Mouse (Mus musculus): Measurements from ENCODE around the gene Olfr169.
"Not testable (repeated sequence)": the region's sequence is repeated elsewhere in the genome, so short reads cannot be mapped to it uniquely, and the experiment has no call there.

Gene Olfr169

DNA sequence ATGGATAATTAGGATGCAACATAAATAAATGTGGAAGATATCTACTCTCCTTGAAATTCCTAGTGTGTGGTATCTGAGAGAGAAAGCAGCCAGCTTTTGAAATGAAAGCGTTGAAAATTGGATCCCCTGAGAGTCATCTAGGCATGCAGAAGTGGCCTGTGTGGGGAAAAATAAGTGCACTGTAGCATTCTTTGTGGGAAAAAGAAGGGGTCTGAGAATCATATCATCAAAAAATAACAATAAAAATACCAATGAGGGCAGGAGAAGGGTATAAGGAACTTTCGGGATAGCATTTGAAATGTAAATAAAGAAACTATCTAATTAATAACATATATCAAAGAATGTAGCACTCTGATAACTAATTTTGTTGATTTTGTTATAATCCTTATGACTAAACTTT is at the start of gene Olfr169:
Gene Olfr169, minus strand, starts transcription at position 101 of the 400 bp plus-strand sequence.
- DNase-seq (ENCODE audit: low spot score), result not testable (repeated sequence)

DNA sequence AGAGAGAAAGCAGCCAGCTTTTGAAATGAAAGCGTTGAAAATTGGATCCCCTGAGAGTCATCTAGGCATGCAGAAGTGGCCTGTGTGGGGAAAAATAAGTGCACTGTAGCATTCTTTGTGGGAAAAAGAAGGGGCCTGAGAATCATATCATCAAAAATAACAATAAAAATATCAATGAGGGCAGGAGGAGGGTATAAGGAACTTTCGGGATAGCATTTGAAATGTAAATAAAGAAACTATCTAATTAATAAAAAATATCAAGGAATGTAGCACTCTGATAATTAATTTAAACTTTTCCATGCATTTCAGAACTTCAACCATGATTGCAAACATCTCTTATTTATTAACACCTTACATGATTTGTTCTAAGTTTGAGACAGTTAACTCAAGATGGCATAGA is 40.2 kb upstream of the Olfr169 start, which contains the start of gene Olfr170:
Gene Olfr170, minus strand, starts transcription at position 101 of the 400 bp plus-strand sequence.
- DNase-seq (ENCODE audit: low spot score), result not testable (repeated sequence)

- no peak for DNase-seq (ENCODE audit: low spot score)
Observed at GRCm38 (mm10) chr16:19603166-19603565, 31.6 kb upstream of the Olfr169 start.

DNA sequence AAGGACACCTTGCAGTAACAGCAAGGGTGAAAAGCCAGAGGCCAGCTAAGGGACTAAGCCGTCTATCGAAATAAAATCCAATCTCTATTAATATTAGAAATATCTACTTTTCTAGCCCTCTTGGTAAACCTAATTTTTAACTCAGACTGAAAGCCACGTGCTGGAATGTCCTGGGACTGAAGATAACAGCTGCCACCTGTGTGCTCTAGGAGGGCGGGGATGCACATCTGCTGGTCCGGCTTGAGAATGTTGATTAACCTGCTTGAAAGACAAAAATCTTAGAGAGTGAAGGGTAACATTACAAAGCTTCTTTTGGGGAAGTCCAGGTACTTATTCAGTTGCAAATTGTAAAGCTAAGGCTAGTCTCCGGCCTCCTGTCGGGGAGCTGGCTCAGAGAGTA is 18.2 kb downstream of the Olfr169 start:
- not testable (repeated sequence) for DNase-seq (ENCODE audit: low spot score)

GRCm38 (mm10) chr16:19552246-19552645 is 19.4 kb downstream of the Olfr169 start:
- not testable (repeated sequence) for DNase-seq (ENCODE audit: low spot score)

DNA sequence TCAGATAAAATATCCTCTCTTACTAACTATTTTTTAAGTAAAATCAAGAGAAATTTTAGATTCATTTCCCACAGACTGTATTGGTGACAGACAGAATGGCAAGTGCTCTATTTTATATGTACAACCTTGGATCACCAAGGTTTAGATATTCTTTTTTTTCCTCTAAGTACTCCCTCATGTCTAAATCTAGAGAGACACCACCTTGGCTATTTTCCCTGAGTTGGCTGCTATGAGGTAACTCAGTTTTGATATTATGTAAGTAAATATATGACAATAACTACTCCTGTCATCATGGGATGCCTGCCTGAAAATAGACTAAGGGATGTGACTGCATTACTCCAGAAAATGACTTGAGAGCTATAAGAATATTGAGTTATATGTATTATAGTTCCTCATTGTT is 36.2 kb downstream of the Olfr169 start, which contains the start of gene Olfr168:
Gene Olfr168, minus strand, starts transcription at position 101 of the 400 bp plus-strand sequence.
- DNase-seq (ENCODE audit: low spot score), result no peak

DNA sequence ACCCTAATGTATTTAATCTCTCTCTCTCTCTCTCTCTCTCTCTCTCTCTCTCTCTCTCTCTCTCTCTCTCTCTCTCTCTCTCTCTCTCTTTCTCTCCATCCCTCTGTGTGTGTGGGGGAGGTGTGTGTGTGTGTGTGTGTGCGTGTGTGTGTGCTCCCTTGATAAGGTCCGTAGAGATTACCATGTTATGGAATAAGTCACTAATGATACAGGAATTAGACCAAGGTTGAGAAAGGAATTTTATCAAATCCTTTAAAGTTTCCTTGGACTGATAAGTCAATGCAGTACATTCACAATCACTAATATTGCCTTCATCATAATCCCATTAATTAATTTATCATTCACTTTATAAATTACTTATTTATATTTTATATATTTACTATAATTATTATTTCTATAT is 49.4 kb downstream of the Olfr169 start, which contains the start of gene Olfr167:
Gene Olfr167, minus strand, starts transcription at position 101 of the 400 bp plus-strand sequence.
- no peak for DNase-seq (ENCODE audit: low spot score)
